Mouse (Mus musculus): Measurements from ENCODE around the gene Plagl1. TPM values are rescaled to one million over a fixed set of nuclear protein-coding genes. Genes with fewer than 3 reads are reported as not detected.
A peak's percentile ranks its signal among the peaks of the same experiment; 100 is the strongest.

Plagl1 gene
- polyA plus RNA-seq, 1 experiment from 2014 or later = 277 TPM

- no peaks in the 10 kb centered on the region for H3K27me3 ChIP-seq (ENCODE audit: control insufficient read depth, insufficient read depth, low read length)
- H3K27ac ChIP-seq (ENCODE audit: low read depth, low read length) = no peak overlapping the region
- whole genome bisulfite sequencing (ENCODE audit: insufficient replicate concordance) = 85% methylated on average over 6 of the region's 6 CpGs
- ATAC-seq (replicated peaks; ENCODE audit: insufficient number of reproducible peaks, low FRiP score, low TSS enrichment) = no peak
- no peak overlapping the region for H3K9ac ChIP-seq (ENCODE audit: low read depth, low read length)
- H3K9me3 ChIP-seq (replicated peaks; ENCODE audit: control insufficient read depth, low read length) = no peaks in the 10 kb centered on the region
- H3K4me2 ChIP-seq = no peak overlapping the region
- H3K36me3 ChIP-seq (ENCODE audit: control insufficient read depth, insufficient read depth, low read length) = no peaks in the 10 kb centered on the region
- no peaks in the 10 kb centered on the region; the same call in none of the 2 replicates for H3K4me1 ChIP-seq (ENCODE audit: control insufficient read depth, insufficient read depth, low read length)
- no peak overlapping the region for H3K4me3 ChIP-seq (ENCODE audit: low read depth, low read length)
Measured at GRCm38 (mm10) chr10:13100061-13100648, 39.9 kb downstream of the Plagl1 start.

GRCm38 (mm10) chr10:13102360-13102759 lies 42.1 kb downstream of the Plagl1 start:
- no peaks in the 10 kb centered on the region for H3K36me3 ChIP-seq (ENCODE audit: control insufficient read depth, insufficient read depth, low read length)
- no peak overlapping the region for H3K27ac ChIP-seq (ENCODE audit: low read depth, low read length)
- H3K4me3 ChIP-seq (ENCODE audit: low read depth, low read length) = no peak overlapping the region
- peaks cover 5% of the 10 kb centered on the region for H3K4me1 ChIP-seq (ENCODE audit: control insufficient read depth, insufficient read depth, low read length)
- no peak overlapping the region for H3K4me2 ChIP-seq
- no peak for ATAC-seq (replicated peaks; ENCODE audit: insufficient number of reproducible peaks, low FRiP score, low TSS enrichment)
- 52% methylated on average over 4 of the region's 4 CpGs for WGBS (ENCODE audit: insufficient replicate concordance)
- H3K9ac ChIP-seq (ENCODE audit: low read depth, low read length) = no peak overlapping the region
- H3K27me3 ChIP-seq (ENCODE audit: control insufficient read depth, insufficient read depth, low read length) = no peaks in the 10 kb centered on the region
- no peaks in the 10 kb centered on the region for H3K9me3 ChIP-seq (replicated peaks; ENCODE audit: control insufficient read depth, low read length)

GRCm38 (mm10) chr10:13103838-13104237 lies 43.5 kb downstream of the Plagl1 start:
- no peak overlapping the region for H3K9ac ChIP-seq (ENCODE audit: low read depth, low read length)
- 86% methylated on average over 4 of the region's 4 CpGs for WGBS (ENCODE audit: insufficient replicate concordance)
- H3K27ac ChIP-seq (ENCODE audit: low read depth, low read length) = no peak overlapping the region
- H3K4me1 ChIP-seq (ENCODE audit: control insufficient read depth, insufficient read depth, low read length) = peaks cover 16% of the 10 kb centered on the region
- H3K4me2 ChIP-seq = no peak overlapping the region
- no peaks in the 10 kb centered on the region for H3K36me3 ChIP-seq (ENCODE audit: control insufficient read depth, insufficient read depth, low read length)
- H3K4me3 ChIP-seq (ENCODE audit: low read depth, low read length) = no peak overlapping the region
- no peaks in the 10 kb centered on the region for H3K27me3 ChIP-seq (ENCODE audit: control insufficient read depth, insufficient read depth, low read length)
- no peak for ATAC-seq (replicated peaks; ENCODE audit: insufficient number of reproducible peaks, low FRiP score, low TSS enrichment)
- no peaks in the 10 kb centered on the region for H3K9me3 ChIP-seq (replicated peaks; ENCODE audit: control insufficient read depth, low read length)

- H3K4me2 ChIP-seq = no peak overlapping the region
- H3K36me3 ChIP-seq (ENCODE audit: control insufficient read depth, insufficient read depth, low read length) = no peaks in the 10 kb centered on the region
- peaks cover 34% of the 10 kb centered on the region for H3K4me1 ChIP-seq (ENCODE audit: control insufficient read depth, insufficient read depth, low read length)
- no peak overlapping the region for H3K4me3 ChIP-seq (ENCODE audit: low read depth, low read length)
- no peaks in the 10 kb centered on the region for H3K27me3 ChIP-seq (ENCODE audit: control insufficient read depth, insufficient read depth, low read length)
- 61% methylated on average over 9 of the region's 9 CpGs for WGBS (ENCODE audit: insufficient replicate concordance)
- no peak overlapping the region for H3K9ac ChIP-seq (ENCODE audit: low read depth, low read length)
- ATAC-seq (replicated peaks; ENCODE audit: insufficient number of reproducible peaks, low FRiP score, low TSS enrichment) = no peak
- no peaks in the 10 kb centered on the region for H3K9me3 ChIP-seq (replicated peaks; ENCODE audit: control insufficient read depth, low read length)
- H3K27ac ChIP-seq (ENCODE audit: low read depth, low read length) = peak overlapping the region; percentile 67; the same call in 1 of the 2 replicates
Measured at GRCm38 (mm10) chr10:13106909-13107624, 46.8 kb downstream of the Plagl1 start.

- WGBS (ENCODE audit: insufficient replicate concordance) = 45% methylated on average over 7 of the region's 7 CpGs
- Histone ChIP-seq H3K9me3 (replicated peaks; ENCODE audit: control insufficient read depth, low read length) (no peaks in the 10 kb centered on the region), H3K27me3 (ENCODE audit: control insufficient read depth, insufficient read depth, low read length) (no peaks in the 10 kb centered on the region), H3K4me2 (no peak overlapping the region), H3K4me1 (ENCODE audit: control insufficient read depth, insufficient read depth, low read length) (peaks cover 40% of the 10 kb centered on the region), H3K9ac (ENCODE audit: low read depth, low read length) (no peak overlapping the region), H3K4me3 (ENCODE audit: low read depth, low read length) (no peak overlapping the region), H3K36me3 (ENCODE audit: control insufficient read depth, insufficient read depth, low read length) (no peaks in the 10 kb centered on the region), H3K27ac (ENCODE audit: low read depth, low read length) (peak overlapping the region; percentile 37; the same call in 1 of the 2 replicates)
- ATAC-seq (replicated peaks; ENCODE audit: insufficient number of reproducible peaks, low FRiP score, low TSS enrichment) = no peak
Measured at GRCm38 (mm10) chr10:13108021-13108548, 47.8 kb downstream of the Plagl1 start.

GRCm38 (mm10) chr10:13108847-13109246 lies 48.5 kb downstream of the Plagl1 start:
- H3K4me1 ChIP-seq (ENCODE audit: control insufficient read depth, insufficient read depth, low read length) = peaks cover 40% of the 10 kb centered on the region
- H3K27ac ChIP-seq (ENCODE audit: low read depth, low read length) = peak overlapping the region; percentile 31; the same call in 1 of the 2 replicates
- 65% methylated on average over 4 of the region's 4 CpGs for WGBS (ENCODE audit: insufficient replicate concordance)
- no peaks in the 10 kb centered on the region for H3K27me3 ChIP-seq (ENCODE audit: control insufficient read depth, insufficient read depth, low read length)
- ATAC-seq (replicated peaks; ENCODE audit: insufficient number of reproducible peaks, low FRiP score, low TSS enrichment) = no peak
- no peaks in the 10 kb centered on the region for H3K36me3 ChIP-seq (ENCODE audit: control insufficient read depth, insufficient read depth, low read length)
- no peak overlapping the region for H3K9ac ChIP-seq (ENCODE audit: low read depth, low read length)
- H3K4me2 ChIP-seq = no peak overlapping the region
- no peaks in the 10 kb centered on the region for H3K9me3 ChIP-seq (replicated peaks; ENCODE audit: control insufficient read depth, low read length)
- H3K4me3 ChIP-seq (ENCODE audit: low read depth, low read length) = no peak overlapping the region

- no peaks in the 10 kb centered on the region for H3K36me3 ChIP-seq (ENCODE audit: control insufficient read depth, insufficient read depth, low read length)
- H3K27me3 ChIP-seq (ENCODE audit: control insufficient read depth, insufficient read depth, low read length) = no peaks in the 10 kb centered on the region
- H3K9ac ChIP-seq (ENCODE audit: low read depth, low read length) = no peak overlapping the region
- no peak overlapping the region for H3K4me3 ChIP-seq (ENCODE audit: low read depth, low read length)
- WGBS (ENCODE audit: insufficient replicate concordance) = 40% methylated on average over 1 of the region's 1 CpGs
- peaks cover 40% of the 10 kb centered on the region for H3K4me1 ChIP-seq (ENCODE audit: control insufficient read depth, insufficient read depth, low read length)
- H3K27ac ChIP-seq (ENCODE audit: low read depth, low read length) = peak overlapping the region; percentile 64
- no peaks in the 10 kb centered on the region for H3K9me3 ChIP-seq (replicated peaks; ENCODE audit: control insufficient read depth, low read length)
- peak; percentile 36; the same call in 1 of the 2 replicates for ATAC-seq (replicated peaks; ENCODE audit: insufficient number of reproducible peaks, low FRiP score, low TSS enrichment)
- no peak overlapping the region for H3K4me2 ChIP-seq
Measured at GRCm38 (mm10) chr10:13109781-13110180, 49.5 kb downstream of the Plagl1 start.

- no peak overlapping the region for H3K4me3 ChIP-seq (ENCODE audit: low read depth, low read length)
- H3K36me3 ChIP-seq (ENCODE audit: control insufficient read depth, insufficient read depth, low read length) = 0 out of 2 replicates have a peak, but pooled peaks cover 2% of the 10 kb centered on the region
- no peak overlapping the region for H3K27ac ChIP-seq (ENCODE audit: low read depth, low read length)
- 51% methylated on average over 3 of the region's 3 CpGs for WGBS (ENCODE audit: insufficient replicate concordance)
- H3K4me2 ChIP-seq = no peak overlapping the region
- H3K4me1 ChIP-seq (ENCODE audit: control insufficient read depth, insufficient read depth, low read length) = peaks cover 50% of the 10 kb centered on the region
- no peak overlapping the region for H3K9ac ChIP-seq (ENCODE audit: low read depth, low read length)
- H3K9me3 ChIP-seq (replicated peaks; ENCODE audit: control insufficient read depth, low read length) = no peaks in the 10 kb centered on the region
- no peaks in the 10 kb centered on the region for H3K27me3 ChIP-seq (ENCODE audit: control insufficient read depth, insufficient read depth, low read length)
- ATAC-seq (replicated peaks; ENCODE audit: insufficient number of reproducible peaks, low FRiP score, low TSS enrichment) = no peak
Measured at GRCm38 (mm10) chr10:13112849-13113248, 52.5 kb downstream of the Plagl1 start.

All from heart, embryonic 11.5 days (tissue).